Mouse (Mus musculus): ENCODE measurements around the gene Irgm1. TPM values are rescaled to one million over a fixed set of nuclear protein-coding genes. Genes with fewer than 3 reads are reported as not detected.
A peak's percentile ranks its signal among the peaks of the same experiment; 100 is the strongest.
"Not testable (repeated sequence)": the region's sequence is repeated elsewhere in the genome, so short reads cannot be mapped to it uniquely, and the experiment has no call there.

Irgm1 gene
- total RNA-seq, 2 experiments from 2014 or later = 5.6 to 5.8 TPM

GRCm38 (mm10) chr11:48859014-48859413 lies 12.5 kb downstream of the Irgm1 start:
- peak in 1 of 2 experiments; percentile 85 for DNase-seq (ENCODE audit: low spot score in 2 of 2)

GRCm38 (mm10) chr11:48853474-48854180 lies 17.9 kb downstream of the Irgm1 start:
- peak; percentile 92 to 98 for DNase-seq (ENCODE audit: low spot score in 2 of 2)

GRCm38 (mm10) chr11:48852624-48853473 lies 18.6 kb downstream of the Irgm1 start:
- no peak for DNase-seq (ENCODE audit: low spot score in 2 of 2)

- DNase-seq (ENCODE audit: low spot score in 2 of 2) = no peak
These were observed 19.3 kb downstream of the Irgm1 start for GRCm38 (mm10) chr11:48852190-48852589.

GRCm38 (mm10) chr11:48851270-48851995 lies 20.1 kb downstream of the Irgm1 start:
- no peak for DNase-seq (ENCODE audit: low spot score in 2 of 2)

- no peak for DNase-seq (ENCODE audit: low spot score in 2 of 2)
These were observed 21.2 kb downstream of the Irgm1 start for GRCm38 (mm10) chr11:48850240-48850639.

- no peak for DNase-seq (ENCODE audit: low spot score in 2 of 2)
These were observed 24.6 kb downstream of the Irgm1 start for GRCm38 (mm10) chr11:48846881-48847280.

GRCm38 (mm10) chr11:48846362-48846761 lies 25.1 kb downstream of the Irgm1 start:
- DNase-seq (ENCODE audit: low spot score in 2 of 2) = not testable (repeated sequence)

- DNase-seq (ENCODE audit: low spot score in 2 of 2) = no peak
These were observed 26.2 kb downstream of the Irgm1 start for GRCm38 (mm10) chr11:48845244-48845815.

- DNase-seq (ENCODE audit: low spot score in 2 of 2) = peak in 1 of 2 experiments; percentile 58
These were observed 27.2 kb downstream of the Irgm1 start for GRCm38 (mm10) chr11:48844309-48844708.

- no peak for DNase-seq (ENCODE audit: low spot score in 2 of 2)
These were observed 28.3 kb downstream of the Irgm1 start for GRCm38 (mm10) chr11:48843202-48843601.

- DNase-seq (ENCODE audit: low spot score in 2 of 2) = no peak
These were observed 29.1 kb downstream of the Irgm1 start for GRCm38 (mm10) chr11:48842378-48842792.

- DNase-seq (ENCODE audit: low spot score in 2 of 2) = no peak
These were observed 30.3 kb downstream of the Irgm1 start for GRCm38 (mm10) chr11:48841213-48841612.

GRCm38 (mm10) chr11:48840805-48841204 lies 30.7 kb downstream of the Irgm1 start:
- DNase-seq (ENCODE audit: low spot score in 2 of 2) = no peak

GRCm38 (mm10) chr11:48838879-48839680 lies 32.4 kb downstream of the Irgm1 start:
- no peak for DNase-seq (ENCODE audit: low spot score in 2 of 2)

- DNase-seq (ENCODE audit: low spot score in 2 of 2) = no peak
These were observed 33.2 kb downstream of the Irgm1 start for GRCm38 (mm10) chr11:48838181-48838797.

GRCm38 (mm10) chr11:48837310-48838180 lies 33.9 kb downstream of the Irgm1 start:
- DNase-seq (ENCODE audit: low spot score in 2 of 2) = peak in 1 of 2 experiments; percentile 54

- no peak for DNase-seq (ENCODE audit: low spot score in 2 of 2)
These were observed 34.5 kb downstream of the Irgm1 start for GRCm38 (mm10) chr11:48836990-48837309.

- DNase-seq (ENCODE audit: low spot score in 2 of 2) = no peak
These were observed 35.6 kb downstream of the Irgm1 start for GRCm38 (mm10) chr11:48835923-48836322.
